Mouse (Mus musculus): Measurements from ENCODE around the gene Frmd4b. TPM values are rescaled to one million over a fixed set of nuclear protein-coding genes. Genes with fewer than 3 reads are reported as not detected.

The Frmd4b gene
- polyA plus RNA-seq, 1 experiment from 2014 or later = 16.9 TPM

GRCm38 (mm10) chr6:97486813-97487361 is 130.5 kb downstream of the Frmd4b start:
- no peak overlapping the region for H3K27ac ChIP-seq (replicated peaks)
- H3K27me3 ChIP-seq (replicated peaks; ENCODE audit: low read depth, poor library complexity, severe bottlenecking) = peaks cover 57% of the 10 kb centered on the region
- WGBS = 17% methylated on average over 11 of the region's 11 CpGs
- peak; percentile 24 for DNase-seq (ENCODE audit: low spot score)
- peaks cover 25% of the 10 kb centered on the region for H3K4me1 ChIP-seq
- no peaks in the 10 kb centered on the region for H3K9me3 ChIP-seq
- no peaks in the 10 kb centered on the region for H3K36me3 ChIP-seq (replicated peaks)
- H3K4me3 ChIP-seq = peak overlapping the region; percentile 63

DNA sequence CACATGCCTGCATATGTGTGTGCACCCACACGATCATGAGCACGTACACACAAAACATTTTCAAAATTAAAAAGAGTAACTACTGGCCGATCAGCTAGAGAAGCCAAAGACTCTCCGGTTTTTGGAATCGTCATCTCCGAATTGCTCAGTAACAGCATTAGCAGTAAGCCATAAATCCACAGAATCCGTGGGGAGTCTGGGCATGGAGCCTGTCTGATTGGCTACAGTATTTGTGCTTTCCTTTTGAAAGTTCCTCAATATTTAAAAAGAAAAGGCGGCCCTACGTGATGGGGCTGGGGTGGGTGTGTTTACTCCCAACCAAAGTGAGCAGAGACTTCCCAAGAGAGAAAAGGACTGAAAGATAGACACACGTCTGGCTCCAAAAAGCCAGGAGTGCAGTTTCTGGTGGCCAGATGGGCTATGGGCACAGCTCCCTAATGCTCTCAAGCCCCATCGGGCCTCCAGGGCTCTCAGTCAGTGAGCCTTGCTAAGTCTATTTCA is 131.4 kb downstream of the Frmd4b start:
- Histone ChIP-seq H3K36me3 (replicated peaks) (no peaks in the 10 kb centered on the region), H3K27me3 (replicated peaks; ENCODE audit: low read depth, poor library complexity, severe bottlenecking) (peaks cover 57% of the 10 kb centered on the region), H3K27ac (replicated peaks) (no peak overlapping the region), H3K4me1 (peaks cover 28% of the 10 kb centered on the region), H3K9me3 (no peaks in the 10 kb centered on the region), H3K4me3 (no peak overlapping the region)
- no peak for DNase-seq (ENCODE audit: low spot score)
- WGBS = 84% methylated on average over 11 of the region's 11 CpGs

- 77% methylated on average over 6 of the region's 6 CpGs for WGBS
- no peaks in the 10 kb centered on the region for H3K36me3 ChIP-seq (replicated peaks)
- peaks cover 20% of the 10 kb centered on the region for H3K4me1 ChIP-seq
- no peak overlapping the region for H3K27ac ChIP-seq (replicated peaks)
- H3K9me3 ChIP-seq = no peaks in the 10 kb centered on the region
- no peak for DNase-seq (ENCODE audit: low spot score)
- H3K4me3 ChIP-seq = no peak overlapping the region
- peaks cover 27% of the 10 kb centered on the region for H3K27me3 ChIP-seq (replicated peaks; ENCODE audit: low read depth, poor library complexity, severe bottlenecking)
Measured at GRCm38 (mm10) chr6:97481912-97482311, 135.4 kb downstream of the Frmd4b start.

DNA sequence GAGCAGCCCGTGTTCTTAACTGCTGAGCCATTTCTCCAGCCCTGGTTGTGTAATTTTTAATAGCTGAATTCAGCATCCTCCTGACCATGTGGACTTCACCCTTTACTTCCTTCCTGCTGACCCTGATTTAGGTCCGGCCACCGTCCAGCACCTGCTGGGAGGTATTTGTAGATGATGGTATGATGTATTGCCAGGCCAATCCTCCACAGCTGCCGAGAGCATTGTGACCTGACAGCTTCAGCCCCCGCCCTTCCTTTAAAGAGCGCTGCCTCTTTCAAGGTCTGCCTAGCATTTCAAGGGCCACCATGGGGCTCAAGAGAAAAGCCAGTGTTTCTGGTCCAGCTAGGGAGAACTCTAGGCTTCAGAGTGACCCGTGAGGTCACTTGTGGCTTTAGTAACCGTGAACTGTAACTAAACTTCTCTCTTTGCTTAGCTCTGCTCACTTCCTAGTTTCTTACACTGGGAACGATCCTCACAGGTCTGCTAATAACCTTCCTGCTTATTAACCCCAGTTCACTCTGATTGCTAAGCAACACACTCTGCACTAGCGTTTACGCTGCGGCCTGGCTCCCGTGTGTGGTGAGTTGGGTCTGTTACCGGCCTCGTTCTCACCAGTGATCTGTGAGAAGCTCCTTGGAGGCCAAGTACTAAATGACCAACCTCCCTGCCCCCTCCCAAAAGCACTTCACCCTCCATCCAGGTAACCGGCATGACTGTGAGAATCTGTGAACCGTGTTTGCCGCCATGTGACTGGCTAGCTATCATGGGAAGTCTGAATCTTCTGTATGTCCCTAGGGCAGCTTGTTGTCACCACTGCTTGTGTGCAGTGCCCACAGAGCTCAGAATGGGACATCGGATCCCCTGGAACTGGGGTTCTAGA is 138.1 kb downstream of the Frmd4b start:
- no peak overlapping the region for H3K4me3 ChIP-seq
- WGBS = 69% methylated on average over 19 of the region's 19 CpGs
- no peak overlapping the region for H3K27ac ChIP-seq (replicated peaks)
- 0 out of 2 replicates have a peak, but pooled peaks cover under 1% of the 10 kb centered on the region for H3K27me3 ChIP-seq (replicated peaks; ENCODE audit: low read depth, poor library complexity, severe bottlenecking)
- no peaks in the 10 kb centered on the region for H3K9me3 ChIP-seq
- peaks cover 16% of the 10 kb centered on the region for H3K4me1 ChIP-seq
- H3K36me3 ChIP-seq (replicated peaks) = no peaks in the 10 kb centered on the region
- no peak for DNase-seq (ENCODE audit: low spot score)

GRCm38 (mm10) chr6:97473672-97474071 is 143.7 kb downstream of the Frmd4b start:
- Histone ChIP-seq H3K36me3 (replicated peaks) (no peaks in the 10 kb centered on the region), H3K9me3 (no peaks in the 10 kb centered on the region), H3K4me1 (peaks cover under 1% of the 10 kb centered on the region; the same call in 1 of the 2 replicates), H3K4me3 (no peak overlapping the region), H3K27ac (replicated peaks) (no peak overlapping the region), H3K27me3 (replicated peaks; ENCODE audit: low read depth, poor library complexity, severe bottlenecking) (no peaks in the 10 kb centered on the region)
- DNase-seq (ENCODE audit: low spot score) = no peak
- 93% methylated on average over 4 of the region's 4 CpGs for WGBS

DNA sequence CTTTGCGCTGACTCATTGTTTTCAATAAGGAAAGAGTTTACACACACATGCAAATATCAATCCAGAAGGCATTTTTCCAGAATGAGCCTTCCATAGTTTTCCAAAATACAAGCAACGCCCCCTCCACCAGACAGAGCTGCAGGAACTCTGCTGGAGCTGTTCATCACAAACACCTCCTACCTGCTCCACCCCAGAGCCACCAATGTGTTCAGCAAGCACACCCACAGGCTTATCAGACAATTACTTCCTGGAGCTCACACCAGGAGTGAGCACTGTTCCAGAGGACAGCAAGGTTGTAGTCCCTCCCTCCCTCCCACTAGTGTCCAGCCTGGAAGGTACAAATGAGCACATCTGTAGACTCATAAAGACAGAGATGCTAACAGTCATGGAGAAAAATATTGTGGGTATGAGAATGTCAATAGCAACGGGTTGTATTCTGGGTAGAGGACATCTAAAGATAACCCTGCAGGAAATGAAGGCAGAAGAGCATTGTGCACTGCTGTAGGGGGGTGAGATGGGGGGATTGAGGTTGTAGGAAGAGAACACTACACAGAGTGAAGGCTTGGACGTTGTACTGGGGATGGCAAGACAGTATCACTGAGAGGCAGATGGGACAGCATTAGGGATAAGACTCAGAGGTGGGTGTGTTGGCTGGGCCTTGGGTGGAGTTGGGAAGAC is 144.3 kb downstream of the Frmd4b start:
- 82% methylated on average over 4 of the region's 4 CpGs for WGBS
- H3K9me3 ChIP-seq = no peaks in the 10 kb centered on the region

DNA sequence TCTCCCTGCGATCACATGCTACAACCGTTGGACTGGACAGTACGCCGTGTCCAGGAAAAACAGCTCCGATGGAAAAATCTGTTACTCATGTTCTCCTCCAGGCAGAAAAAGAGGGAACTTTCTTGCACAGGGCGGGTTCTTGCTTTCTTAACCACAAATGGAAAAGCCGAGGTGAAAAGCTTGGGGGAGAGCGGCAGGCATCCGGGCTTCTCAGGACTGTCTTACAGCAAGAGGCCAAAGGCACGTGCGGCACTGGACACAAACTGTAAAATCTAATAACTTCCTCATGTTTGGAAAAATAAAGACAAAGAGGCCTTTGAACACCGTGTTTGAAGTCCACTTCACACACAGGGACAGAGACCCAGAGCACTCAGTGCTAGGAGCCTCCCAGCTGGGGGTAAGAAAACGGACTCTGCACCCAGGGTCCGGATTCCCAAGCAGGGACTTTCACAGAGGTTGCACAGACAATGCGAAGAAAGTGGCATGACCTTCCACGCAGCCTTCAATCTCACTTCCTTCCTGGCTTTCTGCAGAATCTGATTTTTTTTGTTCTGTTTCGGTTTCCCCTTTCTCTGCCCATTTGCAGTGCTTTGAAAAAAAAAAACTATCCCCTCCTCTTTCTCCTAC is 153.3 kb downstream of the Frmd4b start:
- WGBS = 48% methylated on average over 17 of the region's 17 CpGs

More for the DNA sequence above, 144.3 kb downstream of the Frmd4b start:
- no peaks in the 10 kb centered on the region for H3K36me3 ChIP-seq (replicated peaks)
- DNase-seq (ENCODE audit: low spot score) = no peak
- H3K4me3 ChIP-seq = no peak overlapping the region
- H3K27ac ChIP-seq (replicated peaks) = no peak overlapping the region
- H3K4me1 ChIP-seq = no peaks in the 10 kb centered on the region
- H3K27me3 ChIP-seq (replicated peaks; ENCODE audit: low read depth, poor library complexity, severe bottlenecking) = no peaks in the 10 kb centered on the region

GRCm38 (mm10) chr6:97462421-97462820 is 154.9 kb downstream of the Frmd4b start:
- no peaks in the 10 kb centered on the region for H3K36me3 ChIP-seq (replicated peaks)

More for the DNA sequence above, 153.3 kb downstream of the Frmd4b start:
- Histone ChIP-seq H3K36me3 (replicated peaks) (no peaks in the 10 kb centered on the region), H3K4me3 (0 out of 2 replicates have a peak overlapping the region, but pooled peaks have one; percentile 5), H3K9me3 (no peaks in the 10 kb centered on the region), H3K27ac (replicated peaks) (peak overlapping the region; percentile 62), H3K4me1 (peaks cover 22% of the 10 kb centered on the region), H3K27me3 (replicated peaks; ENCODE audit: low read depth, poor library complexity, severe bottlenecking) (no peaks in the 10 kb centered on the region)
- peak; percentile 45 for DNase-seq (ENCODE audit: low spot score)

DNA sequence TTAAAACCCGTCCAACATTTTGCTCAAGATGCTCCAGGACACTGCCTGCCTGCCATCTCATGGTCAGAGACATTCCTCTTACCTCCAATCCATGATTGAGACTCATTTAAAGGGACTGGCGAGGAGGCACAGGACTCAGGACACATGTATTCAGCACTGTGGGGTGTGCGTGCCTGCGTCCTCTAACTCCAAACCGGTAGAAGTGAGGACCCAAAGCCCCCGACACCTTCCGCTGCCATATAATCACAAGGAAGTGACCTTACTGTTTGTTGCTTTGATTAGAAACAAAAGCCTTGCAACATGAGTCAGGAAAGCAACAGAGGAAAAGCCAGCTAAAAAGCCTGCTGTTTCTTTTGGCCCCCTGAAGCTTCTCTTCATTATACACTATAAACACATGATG is 158.2 kb downstream of the Frmd4b start:
- no peak for DNase-seq (ENCODE audit: low spot score)
- Histone ChIP-seq H3K27me3 (replicated peaks; ENCODE audit: low read depth, poor library complexity, severe bottlenecking) (no peaks in the 10 kb centered on the region), H3K27ac (replicated peaks) (0 out of 2 replicates have a peak overlapping the region, but pooled peaks have one; percentile 19), H3K4me3 (0 out of 2 replicates have a peak overlapping the region, but pooled peaks have one; percentile 13), H3K4me1 (peaks cover 33% of the 10 kb centered on the region), H3K9me3 (no peaks in the 10 kb centered on the region), H3K36me3 (replicated peaks) (no peaks in the 10 kb centered on the region)
- 62% methylated on average over 7 of the region's 7 CpGs for WGBS

More at GRCm38 (mm10) chr6:97462421-97462820, 154.9 kb downstream of the Frmd4b start:
- H3K9me3 ChIP-seq = no peaks in the 10 kb centered on the region
- DNase-seq (ENCODE audit: low spot score) = no peak
- no peak overlapping the region for H3K4me3 ChIP-seq
- H3K4me1 ChIP-seq = peaks cover 38% of the 10 kb centered on the region
- no peaks in the 10 kb centered on the region for H3K27me3 ChIP-seq (replicated peaks; ENCODE audit: low read depth, poor library complexity, severe bottlenecking)
- H3K27ac ChIP-seq (replicated peaks) = no peak overlapping the region

DNA sequence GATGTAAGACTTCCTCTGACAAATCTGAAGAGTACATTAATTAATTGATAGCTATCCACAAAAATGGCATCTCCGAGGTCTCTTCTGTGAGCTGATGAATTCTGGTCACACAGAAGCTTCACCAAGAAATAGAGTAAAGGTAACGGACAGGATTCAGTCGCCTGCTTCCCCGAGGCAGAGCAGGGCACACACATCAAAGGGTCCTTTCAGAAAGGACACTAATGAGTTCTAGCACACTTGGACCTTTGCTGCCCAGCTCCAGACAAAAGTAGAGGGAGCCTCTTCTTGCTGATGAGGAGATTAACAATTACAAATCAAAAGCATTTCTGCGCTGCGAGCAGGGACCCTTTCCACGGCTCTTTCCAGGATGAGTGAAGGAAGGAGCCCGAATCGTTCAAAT is 159.0 kb downstream of the Frmd4b start:
- DNase-seq (ENCODE audit: low spot score) = no peak
- 40% methylated on average over 9 of the region's 9 CpGs for WGBS
- no peaks in the 10 kb centered on the region for H3K9me3 ChIP-seq
- H3K36me3 ChIP-seq (replicated peaks) = no peaks in the 10 kb centered on the region
- no peaks in the 10 kb centered on the region for H3K27me3 ChIP-seq (replicated peaks; ENCODE audit: low read depth, poor library complexity, severe bottlenecking)
- H3K4me3 ChIP-seq = 0 out of 2 replicates have a peak overlapping the region, but pooled peaks have one; percentile 18
- H3K4me1 ChIP-seq = peaks cover 26% of the 10 kb centered on the region
- peak overlapping the region; percentile 44 for H3K27ac ChIP-seq (replicated peaks)

DNA sequence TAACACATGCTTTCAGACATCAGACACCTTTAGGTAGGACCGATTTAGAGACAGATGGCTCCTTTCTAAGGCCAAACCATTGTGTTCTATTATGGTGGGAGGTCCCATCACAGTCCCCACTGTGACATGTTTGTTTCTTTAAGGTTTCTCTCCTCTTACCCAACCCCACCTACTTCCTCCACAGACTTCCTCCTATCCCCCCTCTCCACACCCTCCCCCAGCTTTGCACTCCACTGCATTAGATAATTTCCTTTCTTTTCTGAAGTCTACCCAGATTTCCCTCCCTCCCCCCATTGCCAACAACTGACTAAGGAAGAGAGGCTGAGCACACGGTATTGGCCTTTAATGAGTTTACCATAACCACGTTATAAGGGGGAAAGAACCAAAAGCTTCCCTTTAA is 159.4 kb downstream of the Frmd4b start:
- no peaks in the 10 kb centered on the region for H3K27me3 ChIP-seq (replicated peaks; ENCODE audit: low read depth, poor library complexity, severe bottlenecking)
- DNase-seq (ENCODE audit: low spot score) = peak; percentile 36
- no peaks in the 10 kb centered on the region for H3K36me3 ChIP-seq (replicated peaks)
- peaks cover 26% of the 10 kb centered on the region for H3K4me1 ChIP-seq
- no peak overlapping the region for H3K4me3 ChIP-seq
- 21% methylated on average over 3 of the region's 3 CpGs for WGBS
- peak overlapping the region; percentile 44; the same call in 1 of the 2 replicates for H3K27ac ChIP-seq (replicated peaks)
- no peaks in the 10 kb centered on the region for H3K9me3 ChIP-seq

DNA sequence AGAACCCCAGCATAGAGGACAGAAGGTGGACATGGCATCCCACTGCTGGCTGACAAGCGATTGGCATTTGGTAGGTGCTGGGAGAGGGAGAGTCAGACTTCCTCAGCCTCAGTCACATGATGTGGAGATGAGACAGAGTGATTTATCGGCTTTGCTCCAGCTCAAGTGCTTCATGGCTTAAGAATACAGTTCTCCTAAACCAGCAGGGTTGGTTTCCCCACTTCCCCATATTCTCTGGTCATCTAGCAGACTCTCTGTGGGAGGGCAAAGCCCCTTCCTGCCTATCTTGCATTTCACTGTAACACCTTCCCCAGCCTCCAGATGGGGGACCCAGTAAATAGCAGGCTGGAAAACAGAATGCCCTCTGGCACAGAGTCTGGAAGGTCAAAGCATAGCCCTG is 160.1 kb downstream of the Frmd4b start:
- peak overlapping the region; percentile 69 for H3K27ac ChIP-seq (replicated peaks)
- H3K27me3 ChIP-seq (replicated peaks; ENCODE audit: low read depth, poor library complexity, severe bottlenecking) = no peaks in the 10 kb centered on the region
- no peak for DNase-seq (ENCODE audit: low spot score)
- H3K9me3 ChIP-seq = no peaks in the 10 kb centered on the region
- H3K36me3 ChIP-seq (replicated peaks) = no peaks in the 10 kb centered on the region
- 0 out of 2 replicates have a peak overlapping the region, but pooled peaks have one; percentile 13 for H3K4me3 ChIP-seq
- peaks cover 26% of the 10 kb centered on the region for H3K4me1 ChIP-seq
- WGBS = 43% methylated on average over 2 of the region's 2 CpGs

Data from embryonic facial prominence, embryonic 10.5 days (tissue).